Mouse (Mus musculus): ENCODE results near the gene Smarcd3.

Gene Smarcd3

GRCm38 (mm10) chr5:24597221-24597728 is 26.9 kb downstream of the Smarcd3 start:
- DNase-seq (ENCODE audit: low spot score in 2 of 2): peak in 1 of 2 experiments; percentile 67

GRCm38 (mm10) chr5:24596519-24597171 is 27.6 kb downstream of the Smarcd3 start:
- DNase-seq (ENCODE audit: low spot score in 2 of 2): peak in 1 of 2 experiments; percentile 71

- DNase-seq (ENCODE audit: low spot score in 2 of 2): no peak
Measured at GRCm38 (mm10) chr5:24595786-24596380, 28.3 kb downstream of the Smarcd3 start.

- no peak for DNase-seq (ENCODE audit: low spot score in 2 of 2)
Measured at GRCm38 (mm10) chr5:24595261-24595660, 28.9 kb downstream of the Smarcd3 start.

GRCm38 (mm10) chr5:24594346-24594745 is 29.9 kb downstream of the Smarcd3 start:
- DNase-seq (ENCODE audit: low spot score in 2 of 2): no peak

- no peak for DNase-seq (ENCODE audit: low spot score in 2 of 2)
Measured at GRCm38 (mm10) chr5:24593928-24594327, 30.3 kb downstream of the Smarcd3 start.

- no peak for DNase-seq (ENCODE audit: low spot score in 2 of 2)
Measured at GRCm38 (mm10) chr5:24593230-24593629, 31.0 kb downstream of the Smarcd3 start.

GRCm38 (mm10) chr5:24592471-24593160 is 31.6 kb downstream of the Smarcd3 start:
- DNase-seq (ENCODE audit: low spot score in 2 of 2): no peak

- peak in 1 of 2 experiments; percentile 2 for DNase-seq (ENCODE audit: low spot score in 2 of 2)
Measured at GRCm38 (mm10) chr5:24591796-24592470, 32.3 kb downstream of the Smarcd3 start.

- DNase-seq (ENCODE audit: low spot score in 2 of 2): no peak
Measured at GRCm38 (mm10) chr5:24591268-24591721, 32.9 kb downstream of the Smarcd3 start.

- no peak for DNase-seq (ENCODE audit: low spot score in 2 of 2)
Measured at GRCm38 (mm10) chr5:24589511-24590500, 34.4 kb downstream of the Smarcd3 start.

- DNase-seq (ENCODE audit: low spot score in 2 of 2): no peak
Measured at GRCm38 (mm10) chr5:24587200-24587577, 37.0 kb downstream of the Smarcd3 start.

- DNase-seq (ENCODE audit: low spot score in 2 of 2): peak in 1 of 2 experiments; percentile 72
Measured at GRCm38 (mm10) chr5:24586547-24587199, 37.5 kb downstream of the Smarcd3 start, which contains the start of gene Chpf2. Chpf2 (plus strand) TSS chr5:24586741.

- no peak for DNase-seq (ENCODE audit: low spot score in 2 of 2)
Measured at GRCm38 (mm10) chr5:24586106-24586505, 38.1 kb downstream of the Smarcd3 start.

- DNase-seq (ENCODE audit: low spot score in 2 of 2): no peak
Measured at GRCm38 (mm10) chr5:24578109-24578963, 45.9 kb downstream of the Smarcd3 start.

- peak; percentile 100 for DNase-seq (ENCODE audit: low spot score in 2 of 2)
Measured at GRCm38 (mm10) chr5:24577183-24577929, 46.9 kb downstream of the Smarcd3 start, which contains the start of gene Abcf2. Abcf2 (minus strand) TSS chr5:24577467.

GRCm38 (mm10) chr5:24576801-24577182 is 47.4 kb downstream of the Smarcd3 start:
- DNase-seq (ENCODE audit: low spot score in 2 of 2): no peak

- DNase-seq (ENCODE audit: low spot score in 2 of 2): no peak
Measured at GRCm38 (mm10) chr5:24575948-24576347, 48.3 kb downstream of the Smarcd3 start.
